Mouse (Mus musculus): Measurements from ENCODE around the gene Rcn1. TPM values are rescaled to one million over a fixed set of nuclear protein-coding genes. Genes with fewer than 3 reads are reported as not detected.

The Rcn1 gene
- polyA plus RNA-seq, 1 experiment from 2014 or later = 123 TPM

GRCm38 (mm10) chr2:105427447-105427846 lies 28.3 kb upstream of the Rcn1 start:
- H3K9ac ChIP-seq (ENCODE audit: low read length) = no peak overlapping the region
- H3K4me1 ChIP-seq (ENCODE audit: control insufficient read depth, insufficient read depth, low read length) = no peaks in the 10 kb centered on the region
- H3K27me3 ChIP-seq (ENCODE audit: control insufficient read depth, insufficient read depth, low read length) = no peaks in the 10 kb centered on the region
- DNase-seq (ENCODE audit: low spot score) = no peak
- WGBS = 83% methylated on average over 8 of the region's 8 CpGs
- no peak overlapping the region for H3K27ac ChIP-seq (ENCODE audit: low read depth, low read length)
- no peaks in the 10 kb centered on the region for H3K9me3 ChIP-seq (ENCODE audit: control insufficient read depth, low read length)
- no peak overlapping the region for H3K4me2 ChIP-seq (ENCODE audit: low read depth)
- no peak overlapping the region for H3K4me3 ChIP-seq (ENCODE audit: low read depth, low read length)
- H3K36me3 ChIP-seq (ENCODE audit: control insufficient read depth, insufficient read depth, low read length) = no peaks in the 10 kb centered on the region
- ATAC-seq (ENCODE audit: insufficient read depth, low FRiP score, low TSS enrichment) = no peak

DNA sequence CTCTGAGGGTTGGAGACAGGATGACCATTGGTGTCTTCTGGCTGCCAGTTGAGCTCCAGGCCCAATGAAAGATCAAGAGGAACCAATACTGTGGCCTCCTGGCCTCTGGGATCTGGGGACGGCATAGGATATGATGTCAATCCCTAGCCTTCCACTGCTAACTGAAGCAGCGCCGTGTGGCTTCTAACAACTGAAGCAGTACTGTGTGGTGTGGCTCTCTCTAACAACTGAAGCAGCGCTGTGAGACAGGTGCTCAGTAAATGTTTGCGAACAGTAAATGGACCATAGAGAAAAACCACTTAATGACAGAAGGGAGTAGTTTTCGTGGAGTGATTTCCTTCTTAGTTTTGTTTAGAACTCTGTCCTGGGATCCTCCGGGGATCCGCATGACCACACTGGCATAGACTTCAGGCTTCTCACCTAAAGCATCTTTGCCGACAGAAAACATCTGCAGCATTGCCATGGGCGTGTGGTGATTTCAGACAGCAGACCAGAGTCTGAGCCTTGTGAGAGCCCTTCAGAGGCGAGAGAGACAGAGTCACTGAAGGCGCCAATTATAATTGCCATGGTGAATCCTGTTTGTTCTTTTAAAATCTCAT lies 19.6 kb upstream of the Rcn1 start:
- Histone ChIP-seq H3K27me3 (ENCODE audit: control insufficient read depth, insufficient read depth, low read length) (no peaks in the 10 kb centered on the region), H3K4me3 (ENCODE audit: low read depth, low read length) (no peak overlapping the region), H3K36me3 (ENCODE audit: control insufficient read depth, insufficient read depth, low read length) (no peaks in the 10 kb centered on the region), H3K4me2 (ENCODE audit: low read depth) (no peak overlapping the region), H3K27ac (ENCODE audit: low read depth, low read length) (no peak overlapping the region), H3K4me1 (ENCODE audit: control insufficient read depth, insufficient read depth, low read length) (no peaks in the 10 kb centered on the region), H3K9me3 (ENCODE audit: control insufficient read depth, low read length) (no peaks in the 10 kb centered on the region), H3K9ac (ENCODE audit: low read length) (no peak overlapping the region)
- DNase-seq (ENCODE audit: low spot score) = no peak
- no peak for ATAC-seq (ENCODE audit: insufficient read depth, low FRiP score, low TSS enrichment)
- 87% methylated on average over 12 of the region's 12 CpGs for WGBS

DNA sequence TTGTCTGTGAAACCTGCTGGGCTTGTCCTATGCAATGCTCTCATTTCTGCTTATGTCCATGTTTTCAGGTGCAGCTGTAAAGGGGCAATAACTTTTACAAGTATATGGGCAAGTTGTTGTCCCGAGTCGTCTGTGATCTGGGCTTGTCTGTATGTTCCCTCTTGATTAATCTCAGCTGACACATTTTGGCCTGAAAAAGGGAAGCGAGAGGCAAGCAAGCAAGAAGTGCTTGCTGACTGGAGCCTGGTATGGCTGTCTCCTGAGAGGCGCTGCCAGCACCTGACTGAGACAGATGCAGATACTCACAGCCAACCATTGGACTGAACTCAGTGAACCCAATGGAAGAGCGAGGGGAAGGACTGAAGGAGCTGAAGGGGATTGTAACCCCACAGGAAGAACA lies 18.5 kb upstream of the Rcn1 start:
- Histone ChIP-seq H3K4me2 (ENCODE audit: low read depth) (no peak overlapping the region), H3K27me3 (ENCODE audit: control insufficient read depth, insufficient read depth, low read length) (no peaks in the 10 kb centered on the region), H3K9ac (ENCODE audit: low read length) (no peak overlapping the region), H3K4me1 (ENCODE audit: control insufficient read depth, insufficient read depth, low read length) (no peaks in the 10 kb centered on the region), H3K4me3 (ENCODE audit: low read depth, low read length) (no peak overlapping the region), H3K9me3 (ENCODE audit: control insufficient read depth, low read length) (no peaks in the 10 kb centered on the region), H3K27ac (ENCODE audit: low read depth, low read length) (no peak overlapping the region), H3K36me3 (ENCODE audit: control insufficient read depth, insufficient read depth, low read length) (no peaks in the 10 kb centered on the region)
- no peak for ATAC-seq (ENCODE audit: insufficient read depth, low FRiP score, low TSS enrichment)
- no peak for DNase-seq (ENCODE audit: low spot score)
- WGBS = 78% methylated on average over 5 of the region's 5 CpGs

- ATAC-seq (ENCODE audit: insufficient read depth, low FRiP score, low TSS enrichment) = no peak
- no peak overlapping the region for H3K4me3 ChIP-seq (ENCODE audit: low read depth, low read length)
- no peak for DNase-seq (ENCODE audit: low spot score)
- no peak overlapping the region for H3K27ac ChIP-seq (ENCODE audit: low read depth, low read length)
- H3K9ac ChIP-seq (ENCODE audit: low read length) = no peak overlapping the region
- no peaks in the 10 kb centered on the region for H3K36me3 ChIP-seq (ENCODE audit: control insufficient read depth, insufficient read depth, low read length)
- H3K9me3 ChIP-seq (ENCODE audit: control insufficient read depth, low read length) = no peaks in the 10 kb centered on the region
- no peaks in the 10 kb centered on the region for H3K27me3 ChIP-seq (ENCODE audit: control insufficient read depth, insufficient read depth, low read length)
- H3K4me2 ChIP-seq (ENCODE audit: low read depth) = no peak overlapping the region
- no peaks in the 10 kb centered on the region for H3K4me1 ChIP-seq (ENCODE audit: control insufficient read depth, insufficient read depth, low read length)
- WGBS = 64% methylated on average over 8 of the region's 8 CpGs
Observed at GRCm38 (mm10) chr2:105416660-105417348, 17.7 kb upstream of the Rcn1 start.

- H3K27me3 ChIP-seq (ENCODE audit: control insufficient read depth, insufficient read depth, low read length) = no peaks in the 10 kb centered on the region
- no peak overlapping the region for H3K4me3 ChIP-seq (ENCODE audit: low read depth, low read length)
- no peak overlapping the region for H3K9ac ChIP-seq (ENCODE audit: low read length)
- no peak overlapping the region for H3K27ac ChIP-seq (ENCODE audit: low read depth, low read length)
- DNase-seq (ENCODE audit: low spot score) (no peak), ATAC-seq (ENCODE audit: insufficient read depth, low FRiP score, low TSS enrichment) (no peak)
- no peaks in the 10 kb centered on the region for H3K36me3 ChIP-seq (ENCODE audit: control insufficient read depth, insufficient read depth, low read length)
- no peaks in the 10 kb centered on the region for H3K9me3 ChIP-seq (ENCODE audit: control insufficient read depth, low read length)
- 76% methylated on average over 7 of the region's 7 CpGs for WGBS
- H3K4me2 ChIP-seq (ENCODE audit: low read depth) = no peak overlapping the region
- no peaks in the 10 kb centered on the region for H3K4me1 ChIP-seq (ENCODE audit: control insufficient read depth, insufficient read depth, low read length)
Observed at GRCm38 (mm10) chr2:105416046-105416659, 17.0 kb upstream of the Rcn1 start.

- no peaks in the 10 kb centered on the region for H3K4me1 ChIP-seq (ENCODE audit: control insufficient read depth, insufficient read depth, low read length)
- no peak overlapping the region for H3K4me2 ChIP-seq (ENCODE audit: low read depth)
- ATAC-seq (ENCODE audit: insufficient read depth, low FRiP score, low TSS enrichment) (no peak), DNase-seq (ENCODE audit: low spot score) (no peak)
- no peaks in the 10 kb centered on the region for H3K36me3 ChIP-seq (ENCODE audit: control insufficient read depth, insufficient read depth, low read length)
- no peak overlapping the region for H3K9ac ChIP-seq (ENCODE audit: low read length)
- 89% methylated on average over 2 of the region's 2 CpGs for WGBS
- no peaks in the 10 kb centered on the region for H3K27me3 ChIP-seq (ENCODE audit: control insufficient read depth, insufficient read depth, low read length)
- no peaks in the 10 kb centered on the region for H3K9me3 ChIP-seq (ENCODE audit: control insufficient read depth, low read length)
- no peak overlapping the region for H3K4me3 ChIP-seq (ENCODE audit: low read depth, low read length)
- H3K27ac ChIP-seq (ENCODE audit: low read depth, low read length) = no peak overlapping the region
Observed at GRCm38 (mm10) chr2:105414309-105414708, 15.2 kb upstream of the Rcn1 start.

GRCm38 (mm10) chr2:105409253-105409652 lies 10.1 kb upstream of the Rcn1 start:
- Histone ChIP-seq H3K4me2 (ENCODE audit: low read depth) (no peak overlapping the region), H3K4me3 (ENCODE audit: low read depth, low read length) (no peak overlapping the region), H3K27me3 (ENCODE audit: control insufficient read depth, insufficient read depth, low read length) (no peaks in the 10 kb centered on the region), H3K27ac (ENCODE audit: low read depth, low read length) (no peak overlapping the region), H3K4me1 (ENCODE audit: control insufficient read depth, insufficient read depth, low read length) (no peaks in the 10 kb centered on the region), H3K36me3 (ENCODE audit: control insufficient read depth, insufficient read depth, low read length) (no peaks in the 10 kb centered on the region), H3K9ac (ENCODE audit: low read length) (no peak overlapping the region), H3K9me3 (ENCODE audit: control insufficient read depth, low read length) (no peaks in the 10 kb centered on the region)
- DNase-seq (ENCODE audit: low spot score) (no peak), ATAC-seq (ENCODE audit: insufficient read depth, low FRiP score, low TSS enrichment) (no peak)
- WGBS = 89% methylated on average over 1 of the region's 1 CpGs

DNA sequence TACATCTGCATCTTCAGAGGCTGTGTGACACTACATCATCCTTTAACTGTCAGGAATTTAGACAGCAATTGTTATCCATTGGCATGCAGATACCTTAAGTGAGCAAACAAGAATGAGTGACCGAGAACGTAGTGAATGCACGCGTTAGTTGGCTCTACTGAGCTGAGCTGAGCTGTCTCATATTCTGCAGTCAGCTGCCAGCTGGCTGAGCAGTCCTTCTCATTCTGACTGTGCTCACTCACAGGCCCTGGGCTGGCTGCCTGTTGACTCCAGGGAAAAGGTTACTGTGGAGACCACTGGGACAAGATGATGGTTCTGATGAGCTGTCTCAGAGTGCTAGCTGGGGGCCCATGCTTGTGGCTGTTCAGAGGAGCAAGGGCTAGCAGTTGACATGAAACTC lies 9.4 kb upstream of the Rcn1 start:
- WGBS = 75% methylated on average over 4 of the region's 4 CpGs

DNA sequence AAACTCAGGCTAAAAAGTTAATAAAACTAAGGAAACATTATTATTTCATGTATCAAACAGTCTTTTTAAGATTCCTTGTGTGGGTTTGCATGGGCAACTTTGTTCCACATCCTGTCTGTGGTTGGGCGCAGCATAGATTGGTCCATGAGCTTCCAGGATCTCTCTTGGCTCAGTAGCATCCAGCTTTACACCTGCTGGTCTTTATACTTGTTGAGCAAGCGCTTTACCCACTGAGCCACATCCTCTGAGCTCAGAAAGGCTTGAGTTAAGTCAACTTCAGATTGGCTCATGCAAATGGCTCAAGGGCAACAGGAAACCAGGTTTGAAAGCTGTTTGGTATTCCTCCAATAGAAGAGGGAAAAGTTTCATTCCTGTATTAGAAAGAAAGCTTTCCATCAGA lies 3.1 kb upstream of the Rcn1 start:
- no peaks in the 10 kb centered on the region for H3K27me3 ChIP-seq (ENCODE audit: control insufficient read depth, insufficient read depth, low read length)
- no peak overlapping the region for H3K4me2 ChIP-seq (ENCODE audit: low read depth)

More for the DNA sequence above, 9.4 kb upstream of the Rcn1 start:
- Histone ChIP-seq H3K4me1 (ENCODE audit: control insufficient read depth, insufficient read depth, low read length) (no peaks in the 10 kb centered on the region), H3K27ac (ENCODE audit: low read depth, low read length) (no peak overlapping the region), H3K9ac (ENCODE audit: low read length) (no peak overlapping the region), H3K9me3 (ENCODE audit: control insufficient read depth, low read length) (no peaks in the 10 kb centered on the region), H3K4me2 (ENCODE audit: low read depth) (no peak overlapping the region), H3K36me3 (ENCODE audit: control insufficient read depth, insufficient read depth, low read length) (no peaks in the 10 kb centered on the region), H3K27me3 (ENCODE audit: control insufficient read depth, insufficient read depth, low read length) (no peaks in the 10 kb centered on the region), H3K4me3 (ENCODE audit: low read depth, low read length) (no peak overlapping the region)
- DNase-seq (ENCODE audit: low spot score) (no peak), ATAC-seq (ENCODE audit: insufficient read depth, low FRiP score, low TSS enrichment) (no peak)

More for the DNA sequence above, 3.1 kb upstream of the Rcn1 start:
- Histone ChIP-seq H3K4me1 (ENCODE audit: control insufficient read depth, insufficient read depth, low read length) (peaks cover 12% of the 10 kb centered on the region), H3K9me3 (ENCODE audit: control insufficient read depth, low read length) (no peaks in the 10 kb centered on the region), H3K27ac (ENCODE audit: low read depth, low read length) (no peak overlapping the region), H3K4me3 (ENCODE audit: low read depth, low read length) (no peak overlapping the region), H3K36me3 (ENCODE audit: control insufficient read depth, insufficient read depth, low read length) (no peaks in the 10 kb centered on the region), H3K9ac (ENCODE audit: low read length) (no peak overlapping the region)
- ATAC-seq (ENCODE audit: insufficient read depth, low FRiP score, low TSS enrichment) = no peak
- no peak for DNase-seq (ENCODE audit: low spot score)
- 88% methylated on average over 2 of the region's 2 CpGs for WGBS
